Mouse (Mus musculus): ENCODE results near the gene Maf.

DNA sequence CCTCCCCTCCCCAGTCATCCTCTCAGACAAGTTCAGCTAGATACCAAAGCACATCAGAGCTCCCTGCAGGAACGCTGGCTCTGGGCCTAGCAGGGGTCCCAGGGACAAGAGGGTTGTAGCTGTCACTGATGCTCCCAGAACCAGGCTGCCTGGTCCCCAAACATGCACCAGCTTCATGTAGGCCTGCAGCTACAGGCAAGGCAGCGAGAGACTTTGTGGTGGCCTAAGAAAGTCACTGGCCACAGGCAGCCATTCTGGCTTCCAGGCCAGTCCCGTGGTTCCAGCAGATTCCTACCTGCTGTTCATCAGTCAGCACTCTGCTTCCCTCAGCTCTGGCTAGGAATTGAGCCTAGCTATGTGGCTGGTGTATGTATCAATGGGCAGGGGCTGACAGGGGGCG, 10.9 kb downstream of the Maf start:
- TF ChIP-seq POLR2A (IDR thresholded peaks at IDR 0.05; ENCODE audit: insufficient read depth, low read depth, low read length) (no peak), CTCF (IDR thresholded peaks at IDR 0.05; ENCODE audit: insufficient read depth, low read depth, low read length) (no peak)

Measured in olfactory bulb, adult 2 months (tissue).